Mouse (Mus musculus) lung, postnatal 0 days (tissue): ENCODE results near the gene Efhc1. TPM values are rescaled to one million over a fixed set of nuclear protein-coding genes. Genes with fewer than 3 reads are reported as not detected.

Experiments
- ATAC-seq: fragments of 200-750 bp; cut with Nextera tagmentation; 2 replicates; pipeline ENCODE4 v1.8.0; 2017; ENCODE audit warnings: moderate library complexity
- DNase-seq: peaks from one replicate; pipeline ENCODE4 v3.0.0-alpha.2; 2016; ENCODE audit warnings: low spot score
- H3K27ac ChIP-seq: fragments of 300-500 bp; sonication (generic); 2 replicates; pipeline ENCODE4 v1.5.1; 2014; ENCODE audit warnings: antibody characterized with exemption, mild to moderate bottlenecking, low read length, mixed read lengths
- H3K27me3 ChIP-seq: fragments of 300-500 bp; sonication (generic); replicated peaks from 2 replicates; pipeline ENCODE4 v1.6.1; 2014; ENCODE audit warnings: low read length, mixed read lengths; ENCODE audit not compliant: insufficient read depth
- H3K36me3 ChIP-seq: fragments of 300-500 bp; sonication (generic); 2 replicates; pipeline ENCODE4 v1.6.1; 2014; ENCODE audit warnings: low read length, mixed read lengths; ENCODE audit not compliant: insufficient read depth
- H3K4me1 ChIP-seq: fragments of 300-500 bp; sonication (generic); 2 replicates; pipeline ENCODE4 v1.6.1; 2014; ENCODE audit warnings: antibody characterized with exemption, low read depth, low read length, mixed read lengths; ENCODE audit not compliant: insufficient read depth
- H3K4me2 ChIP-seq: fragments of 300-500 bp; sonication (generic); replicated peaks from 2 replicates; pipeline ENCODE4 v1.6.1; 2014; ENCODE audit warnings: low read depth, mild to moderate bottlenecking, low read length, moderate library complexity, mixed read lengths
- H3K4me3 ChIP-seq: fragments of 300-500 bp; sonication (generic); 2 replicates; pipeline ENCODE4 v1.5.1; 2014; ENCODE audit warnings: low read depth, low read length
- H3K9ac ChIP-seq: fragments of 300-500 bp; sonication (generic); replicated peaks from 2 replicates; pipeline ENCODE4 v1.6.1; 2014; ENCODE audit warnings: low read depth, mild to moderate bottlenecking
- H3K9me3 ChIP-seq: fragments of 300-500 bp; sonication (generic); 2 replicates; pipeline ENCODE4 v1.6.1; 2016; ENCODE audit warnings: low read length, mixed read lengths
- CTCF ChIP-seq: IDR thresholded peaks from 2 replicates; pipeline ENCODE4 v1.5.1; 2016; ENCODE audit warnings: antibody characterized with exemption, mild to moderate bottlenecking
- EP300 ChIP-seq: IDR thresholded peaks from 2 replicates; pipeline ENCODE4 v1.6.1; 2016; ENCODE audit warnings: antibody characterized with exemption, mild to moderate bottlenecking, control low read depth
- WGBS: fragments of 180-500 bp; shearing (Covaris S2); extraction: QIAGEN DNeasy Blood & Tissue Kit; methylation state at CpG from one replicate; pipeline ENCODE4 v1.1.7; 2014; 5-methylcytosine and 5-hydroxymethylcytosine counted together
- polyA plus RNA-seq: library from polyadenylated mRNA; unstranded; fragments of >200 nt; fragmentation: Nextera tagmentation; extraction: Ambion mirVana; gene quantifications from 2 replicates; pipeline ENCODE4 v1.2.1, GENCODE M21; 2015

Efhc1 gene
- polyA plus RNA-seq, 1 experiment from 2014 or later = 8.4 TPM

GRCm38 (mm10) chr1:20974341-20975135 is 23.1 kb downstream of the Efhc1 start:
- H3K9ac ChIP-seq = no peak overlapping the region
- no peaks in the 10 kb centered on the region for H3K36me3 ChIP-seq
- H3K4me2 ChIP-seq = no peak overlapping the region
- 47% methylated on average over 9 of the region's 9 CpGs for WGBS
- no peaks in the 10 kb centered on the region for H3K27me3 ChIP-seq
- no peak for TF ChIP-seq CTCF
- TF ChIP-seq EP300 = no peak
- ATAC-seq (no peak), DNase-seq (no peak)
- H3K4me3 ChIP-seq = no peak overlapping the region
- no peak overlapping the region for H3K27ac ChIP-seq
- no peaks in the 10 kb centered on the region for H3K9me3 ChIP-seq
- H3K4me1 ChIP-seq = no peaks in the 10 kb centered on the region

GRCm38 (mm10) chr1:20980553-20980952 is 29.1 kb downstream of the Efhc1 start:
- Histone ChIP-seq H3K4me3 (no peak overlapping the region), H3K27ac (no peak overlapping the region), H3K4me1 (no peaks in the 10 kb centered on the region), H3K9ac (no peak overlapping the region), H3K4me2 (no peak overlapping the region), H3K27me3 (no peaks in the 10 kb centered on the region), H3K9me3 (no peaks in the 10 kb centered on the region), H3K36me3 (no peaks in the 10 kb centered on the region)
- ATAC-seq = no peak
- WGBS = 67% methylated on average over 1 of the region's 1 CpGs
- no peak for DNase-seq
- TF ChIP-seq CTCF (no peak), EP300 (no peak)

- ATAC-seq (no peak), DNase-seq (no peak)
- Histone ChIP-seq H3K27me3 (no peaks in the 10 kb centered on the region), H3K4me3 (no peak overlapping the region), H3K9me3 (no peaks in the 10 kb centered on the region), H3K36me3 (no peaks in the 10 kb centered on the region), H3K27ac (no peak overlapping the region), H3K4me2 (no peak overlapping the region), H3K9ac (no peak overlapping the region), H3K4me1 (no peaks in the 10 kb centered on the region)
- no peak for TF ChIP-seq CTCF
- no peak for TF ChIP-seq EP300
- 78% methylated on average over 6 of the region's 6 CpGs for WGBS
Observed at GRCm38 (mm10) chr1:20981764-20982163, 30.3 kb downstream of the Efhc1 start.

GRCm38 (mm10) chr1:20984103-20984502 is 32.7 kb downstream of the Efhc1 start:
- H3K4me2 ChIP-seq = no peak overlapping the region
- ATAC-seq = no peak
- H3K4me1 ChIP-seq = no peaks in the 10 kb centered on the region
- no peak for TF ChIP-seq EP300
- peak; percentile 18; the same call in 1 of the 2 replicates for TF ChIP-seq CTCF
- no peaks in the 10 kb centered on the region for H3K27me3 ChIP-seq
- H3K36me3 ChIP-seq = no peaks in the 10 kb centered on the region
- 73% methylated on average over 2 of the region's 2 CpGs for WGBS
- no peak for DNase-seq
- no peak overlapping the region for H3K9ac ChIP-seq
- no peak overlapping the region for H3K27ac ChIP-seq
- no peaks in the 10 kb centered on the region for H3K9me3 ChIP-seq
- no peak overlapping the region for H3K4me3 ChIP-seq

- Histone ChIP-seq H3K27ac (no peak overlapping the region), H3K4me3 (no peak overlapping the region), H3K4me1 (no peaks in the 10 kb centered on the region), H3K9ac (no peak overlapping the region), H3K9me3 (no peaks in the 10 kb centered on the region), H3K4me2 (no peak overlapping the region), H3K36me3 (no peaks in the 10 kb centered on the region), H3K27me3 (no peaks in the 10 kb centered on the region)
- 56% methylated on average over 4 of the region's 4 CpGs for WGBS
- DNase-seq (no peak), ATAC-seq (no peak)
- TF ChIP-seq CTCF = no peak
- TF ChIP-seq EP300 = no peak
Observed at GRCm38 (mm10) chr1:20984582-20984981, 33.2 kb downstream of the Efhc1 start.

- no peak for ATAC-seq
- Histone ChIP-seq H3K27ac (no peak overlapping the region), H3K4me1 (no peaks in the 10 kb centered on the region), H3K9ac (no peak overlapping the region), H3K9me3 (no peaks in the 10 kb centered on the region), H3K27me3 (no peaks in the 10 kb centered on the region), H3K4me3 (no peak overlapping the region), H3K4me2 (no peak overlapping the region), H3K36me3 (no peaks in the 10 kb centered on the region)
- no peak for DNase-seq
- 69% methylated on average over 10 of the region's 10 CpGs for WGBS
- no peak for TF ChIP-seq EP300
- no peak for TF ChIP-seq CTCF
Observed at GRCm38 (mm10) chr1:20986378-20987056, 35.1 kb downstream of the Efhc1 start.
